Mouse (Mus musculus): ENCODE data around the gene Ctnna3.
"Not testable (repeated sequence)": the region's sequence is repeated elsewhere in the genome, so short reads cannot be mapped to it uniquely, and the experiment has no call there.

Gene Ctnna3

GRCm38 (mm10) chr10:63423591-63424474 lies 6.1 kb upstream of the Ctnna3 start:
- DNase-seq (ENCODE audit: low read depth, low spot score): no peak

GRCm38 (mm10) chr10:63424475-63424814 lies 5.5 kb upstream of the Ctnna3 start:
- peak; percentile 68 for DNase-seq (ENCODE audit: low read depth, low spot score)

- no peak for DNase-seq (ENCODE audit: low read depth, low spot score)
These were observed 2.8 kb upstream of the Ctnna3 start for GRCm38 (mm10) chr10:63427146-63427545.

GRCm38 (mm10) chr10:63428243-63429022 lies 1.5 kb upstream of the Ctnna3 start:
- peak; percentile 57 for DNase-seq (ENCODE audit: low read depth, low spot score)

- no peak for DNase-seq (ENCODE audit: low read depth, low spot score)
These were observed 916 bp upstream of the Ctnna3 start for GRCm38 (mm10) chr10:63429023-63429340.

- DNase-seq (ENCODE audit: low read depth, low spot score): peak; percentile 95
These were observed 518 bp upstream of the Ctnna3 start for GRCm38 (mm10) chr10:63429380-63429779.

GRCm38 (mm10) chr10:63431221-63431736 lies 1.4 kb downstream of the Ctnna3 start:
- DNase-seq (ENCODE audit: low read depth, low spot score): no peak

GRCm38 (mm10) chr10:63432099-63432498 lies 2.2 kb downstream of the Ctnna3 start:
- no peak for DNase-seq (ENCODE audit: low read depth, low spot score)

GRCm38 (mm10) chr10:63432887-63433286 lies 3.0 kb downstream of the Ctnna3 start:
- DNase-seq (ENCODE audit: low read depth, low spot score): no peak

GRCm38 (mm10) chr10:63438736-63439262 lies 8.9 kb downstream of the Ctnna3 start:
- DNase-seq (ENCODE audit: low read depth, low spot score): no peak

GRCm38 (mm10) chr10:63439694-63440228 lies 9.9 kb downstream of the Ctnna3 start:
- DNase-seq (ENCODE audit: low read depth, low spot score): no peak

GRCm38 (mm10) chr10:63444602-63445387 lies 14.9 kb downstream of the Ctnna3 start:
- DNase-seq (ENCODE audit: low read depth, low spot score): not testable (repeated sequence)

GRCm38 (mm10) chr10:63453926-63454325 lies 24.0 kb downstream of the Ctnna3 start:
- DNase-seq (ENCODE audit: low read depth, low spot score): no peak

GRCm38 (mm10) chr10:63455110-63455878 lies 25.4 kb downstream of the Ctnna3 start:
- no peak for DNase-seq (ENCODE audit: low read depth, low spot score)

- DNase-seq (ENCODE audit: low read depth, low spot score): no peak
These were observed 27.6 kb downstream of the Ctnna3 start for GRCm38 (mm10) chr10:63457292-63458128.

GRCm38 (mm10) chr10:63460935-63461334 lies 31.0 kb downstream of the Ctnna3 start:
- DNase-seq (ENCODE audit: low read depth, low spot score): no peak

- DNase-seq (ENCODE audit: low read depth, low spot score): no peak
These were observed 42.6 kb downstream of the Ctnna3 start for GRCm38 (mm10) chr10:63472473-63472872.

GRCm38 (mm10) chr10:63476167-63476647 lies 46.3 kb downstream of the Ctnna3 start:
- DNase-seq (ENCODE audit: low read depth, low spot score): no peak

GRCm38 (mm10) chr10:63478946-63479345 lies 49.0 kb downstream of the Ctnna3 start:
- DNase-seq (ENCODE audit: low read depth, low spot score): no peak

Data from ES-CJ7 (cell line).